Mouse (Mus musculus) embryonic facial prominence, embryonic 11.5 days (tissue): Measurements from ENCODE around the gene Reps1. TPM values are rescaled to one million over a fixed set of nuclear protein-coding genes. Genes with fewer than 3 reads are reported as not detected.

Experiments
- ATAC-seq: fragments of 200-750 bp; cut with Nextera tagmentation; replicated peaks from 2 replicates; pipeline ENCODE4 v1.8.0; 2017; ENCODE audit warnings: low read depth; ENCODE audit not compliant: insufficient number of reproducible peaks, low FRiP score, low TSS enrichment
- DNase-seq: peaks from one replicate; pipeline ENCODE4 v3.0.0-alpha.2; 2015; ENCODE audit warnings: low spot score
- H3K27ac ChIP-seq: fragments of 300-500 bp; sonication (generic); replicated peaks from 2 replicates; pipeline ENCODE4 v1.5.1; 2014; ENCODE audit warnings: mild to moderate bottlenecking, low read depth, low read length, control low read depth
- H3K27me3 ChIP-seq: fragments of 300-500 bp; sonication (generic); 2 replicates; pipeline ENCODE4 v1.6.1; 2014; ENCODE audit warnings: mild to moderate bottlenecking, low read length, moderate library complexity, mixed read lengths; ENCODE audit not compliant: control insufficient read depth, insufficient read depth
- H3K36me3 ChIP-seq: fragments of 300-500 bp; sonication (generic); replicated peaks from 2 replicates; pipeline ENCODE4 v1.6.1; 2014; ENCODE audit warnings: low read depth, mild to moderate bottlenecking, low read length, moderate library complexity, mixed read lengths; ENCODE audit not compliant: control insufficient read depth, insufficient read depth
- H3K4me1 ChIP-seq: fragments of 300-500 bp; sonication (generic); 2 replicates; pipeline ENCODE4 v1.6.1; 2014; ENCODE audit warnings: low read length, mixed read lengths; ENCODE audit not compliant: control insufficient read depth, insufficient read depth
- H3K4me2 ChIP-seq: fragments of 300-500 bp; sonication (generic); 2 replicates; pipeline ENCODE4 v1.6.1; 2014; ENCODE audit warnings: low read depth, mild to moderate bottlenecking, control low read depth, low read length, moderate library complexity
- H3K4me3 ChIP-seq: fragments of 300-500 bp; sonication (generic); 2 replicates; pipeline ENCODE4 v1.5.1; 2014; ENCODE audit warnings: low read depth, low read length, control low read depth
- H3K9ac ChIP-seq: fragments of 300-500 bp; sonication (generic); replicated peaks from 2 replicates; pipeline ENCODE4 v1.6.1; 2014; ENCODE audit warnings: mild to moderate bottlenecking, control low read depth, low read length
- H3K9me3 ChIP-seq: fragments of 300-500 bp; sonication (generic); replicated peaks from 2 replicates; pipeline ENCODE4 v1.6.1; 2016; ENCODE audit warnings: mild to moderate bottlenecking, low read length, inconsistent platforms, mixed read lengths; ENCODE audit not compliant: control insufficient read depth
- WGBS: fragments of 180-500 bp; shearing (Covaris S2); extraction: QIAGEN DNeasy Blood & Tissue Kit; methylation state at CpG from one replicate; pipeline ENCODE4 v1.1.7; 2014; 5-methylcytosine and 5-hydroxymethylcytosine counted together
- polyA plus RNA-seq: library from polyadenylated mRNA; unstranded; fragments of >200 nt; fragmentation: Nextera tagmentation; extraction: Ambion mirVana; gene quantifications from 2 replicates; pipeline ENCODE4 v1.2.1, GENCODE M21; 2014

Reps1 gene
- polyA plus RNA-seq, 1 experiment from 2014 or later, result 41.2 TPM

- DNase-seq (no peak), ATAC-seq (no peak)
- H3K4me2 ChIP-seq, result no peak overlapping the region
- no peaks in the 10 kb centered on the region for H3K9me3 ChIP-seq
- whole genome bisulfite sequencing, result 65% methylated on average over 1 of the region's 1 CpGs
- H3K9ac ChIP-seq, result no peak overlapping the region
- no peaks in the 10 kb centered on the region for H3K4me1 ChIP-seq
- H3K27me3 ChIP-seq, result no peaks in the 10 kb centered on the region
- H3K4me3 ChIP-seq, result no peak overlapping the region
- H3K36me3 ChIP-seq, result no peaks in the 10 kb centered on the region
- H3K27ac ChIP-seq, result no peak overlapping the region
Observed at GRCm38 (mm10) chr10:18081536-18081935, 25.9 kb downstream of the Reps1 start.

GRCm38 (mm10) chr10:18082772-18083171, 27.1 kb downstream of the Reps1 start:
- H3K4me2 ChIP-seq, result no peak overlapping the region
- no peaks in the 10 kb centered on the region for H3K9me3 ChIP-seq
- no peak overlapping the region for H3K27ac ChIP-seq
- no peak overlapping the region for H3K4me3 ChIP-seq
- H3K36me3 ChIP-seq, result no peaks in the 10 kb centered on the region
- no peak overlapping the region for H3K9ac ChIP-seq
- H3K4me1 ChIP-seq, result no peaks in the 10 kb centered on the region
- ATAC-seq (no peak), DNase-seq (no peak)
- H3K27me3 ChIP-seq, result no peaks in the 10 kb centered on the region
- 95% methylated on average over 6 of the region's 6 CpGs for WGBS

- DNase-seq (no peak), ATAC-seq (no peak)
- H3K27me3 ChIP-seq, result no peaks in the 10 kb centered on the region
- no peak overlapping the region for H3K27ac ChIP-seq
- no peaks in the 10 kb centered on the region; the same call in 1 of the 2 replicates for H3K36me3 ChIP-seq
- no peak overlapping the region for H3K9ac ChIP-seq
- no peak overlapping the region for H3K4me2 ChIP-seq
- H3K9me3 ChIP-seq, result no peaks in the 10 kb centered on the region
- H3K4me3 ChIP-seq, result no peak overlapping the region
- no peaks in the 10 kb centered on the region for H3K4me1 ChIP-seq
Observed at GRCm38 (mm10) chr10:18090691-18091090, 35.0 kb downstream of the Reps1 start.

- no peaks in the 10 kb centered on the region for H3K4me1 ChIP-seq
- ATAC-seq, result no peak
- no peak overlapping the region for H3K9ac ChIP-seq
- no peaks in the 10 kb centered on the region for H3K9me3 ChIP-seq
- H3K4me3 ChIP-seq, result no peak overlapping the region
- no peaks in the 10 kb centered on the region for H3K27me3 ChIP-seq
- no peak for DNase-seq
- no peak overlapping the region for H3K4me2 ChIP-seq
- WGBS, result 67% methylated on average over 5 of the region's 5 CpGs
- no peak overlapping the region for H3K27ac ChIP-seq
- H3K36me3 ChIP-seq, result no peaks in the 10 kb centered on the region
Observed at GRCm38 (mm10) chr10:18102166-18102565, 46.5 kb downstream of the Reps1 start.

GRCm38 (mm10) chr10:18107471-18107870, 51.8 kb downstream of the Reps1 start:
- WGBS, result 83% methylated on average over 5 of the region's 5 CpGs
- H3K9me3 ChIP-seq, result no peaks in the 10 kb centered on the region
- H3K36me3 ChIP-seq, result no peaks in the 10 kb centered on the region; the same call in 1 of the 2 replicates
- no peaks in the 10 kb centered on the region for H3K27me3 ChIP-seq
- no peak overlapping the region for H3K27ac ChIP-seq
- H3K9ac ChIP-seq, result no peak overlapping the region
- H3K4me1 ChIP-seq, result no peaks in the 10 kb centered on the region
- ATAC-seq (no peak), DNase-seq (no peak)
- no peak overlapping the region for H3K4me2 ChIP-seq
- H3K4me3 ChIP-seq, result no peak overlapping the region

GRCm38 (mm10) chr10:18110940-18111339, 55.3 kb downstream of the Reps1 start:
- no peak for DNase-seq
- H3K4me2 ChIP-seq, result no peak overlapping the region
- no peaks in the 10 kb centered on the region for H3K9me3 ChIP-seq
- no peak overlapping the region for H3K4me3 ChIP-seq
- no peak for ATAC-seq
- H3K36me3 ChIP-seq, result peaks cover 3% of the 10 kb centered on the region
- no peaks in the 10 kb centered on the region for H3K4me1 ChIP-seq
- H3K9ac ChIP-seq, result no peak overlapping the region
- H3K27ac ChIP-seq, result no peak overlapping the region
- no peaks in the 10 kb centered on the region for H3K27me3 ChIP-seq

GRCm38 (mm10) chr10:18113473-18114093, 57.9 kb downstream of the Reps1 start:
- Histone ChIP-seq H3K36me3 (peaks cover 3% of the 10 kb centered on the region), H3K9me3 (no peaks in the 10 kb centered on the region), H3K4me1 (no peaks in the 10 kb centered on the region), H3K9ac (no peak overlapping the region), H3K27ac (no peak overlapping the region), H3K4me3 (no peak overlapping the region), H3K27me3 (no peaks in the 10 kb centered on the region), H3K4me2 (no peak overlapping the region)
- no peak for DNase-seq
- no peak for ATAC-seq
- 85% methylated on average over 10 of the region's 10 CpGs for WGBS

- Histone ChIP-seq H3K27ac (no peak overlapping the region), H3K36me3 (peaks cover 9% of the 10 kb centered on the region), H3K27me3 (no peaks in the 10 kb centered on the region), H3K4me2 (no peak overlapping the region), H3K9ac (no peak overlapping the region), H3K4me3 (no peak overlapping the region), H3K4me1 (no peaks in the 10 kb centered on the region), H3K9me3 (no peaks in the 10 kb centered on the region)
- no peak for ATAC-seq
- 91% methylated on average over 8 of the region's 8 CpGs for WGBS
- no peak for DNase-seq
Observed at GRCm38 (mm10) chr10:18118336-18118735, 62.7 kb downstream of the Reps1 start.
